Mouse (Mus musculus): ENCODE results near the gene Fam72a. TPM values are rescaled to one million over a fixed set of nuclear protein-coding genes. Genes with fewer than 3 reads are reported as not detected.

Fam72a gene
- polyA plus RNA-seq, 1 experiment: 6.4 TPM

DNA sequence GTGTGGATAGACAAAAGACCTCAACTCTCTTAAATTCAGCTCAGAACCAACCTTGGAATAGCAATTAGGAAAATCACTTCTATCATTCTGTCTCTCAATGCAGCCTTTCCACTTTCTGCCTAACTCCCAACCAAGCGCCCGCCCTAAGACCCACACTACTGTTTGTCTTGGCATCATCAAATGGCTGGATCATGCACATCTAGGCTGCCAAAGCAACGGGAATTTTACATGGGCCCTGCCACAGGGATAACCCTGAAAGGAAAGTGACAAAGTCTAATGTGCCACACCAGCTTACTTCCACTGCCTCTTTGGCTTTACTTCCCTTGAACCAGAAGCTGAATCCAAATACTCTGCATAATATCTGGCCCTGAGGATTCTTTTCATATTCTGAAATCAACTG, 38.4 kb upstream of the Fam72a start:
- Histone ChIP-seq H3K27me3 (ENCODE audit: control insufficient read depth, insufficient read depth, low read length, poor library complexity, severe bottlenecking) (no peaks in the 10 kb centered on the region), H3K9me3 (replicated peaks; ENCODE audit: control insufficient read depth, insufficient read depth, low read length, poor library complexity, severe bottlenecking) (no peaks in the 10 kb centered on the region), H3K4me3 (ENCODE audit: low read depth, low read length) (no peak overlapping the region), H3K4me1 (ENCODE audit: control insufficient read depth, insufficient read depth, low read length) (no peaks in the 10 kb centered on the region), H3K36me3 (ENCODE audit: control insufficient read depth, insufficient read depth, low read length, poor library complexity, severe bottlenecking) (no peaks in the 10 kb centered on the region), H3K27ac (ENCODE audit: insufficient read depth, low read length) (no peak overlapping the region), H3K9ac (ENCODE audit: low read depth, poor library complexity, severe bottlenecking) (no peak overlapping the region)
- TF ChIP-seq CTCF (IDR thresholded peaks at IDR 0.05; ENCODE audit: low read depth, low read length) (no peak), POLR2A (IDR thresholded peaks at IDR 0.05; ENCODE audit: insufficient read depth, low read length) (no peak), EP300 (IDR thresholded peaks at IDR 0.05; ENCODE audit: insufficient read depth, low read depth, low read length) (no peak)

DNA sequence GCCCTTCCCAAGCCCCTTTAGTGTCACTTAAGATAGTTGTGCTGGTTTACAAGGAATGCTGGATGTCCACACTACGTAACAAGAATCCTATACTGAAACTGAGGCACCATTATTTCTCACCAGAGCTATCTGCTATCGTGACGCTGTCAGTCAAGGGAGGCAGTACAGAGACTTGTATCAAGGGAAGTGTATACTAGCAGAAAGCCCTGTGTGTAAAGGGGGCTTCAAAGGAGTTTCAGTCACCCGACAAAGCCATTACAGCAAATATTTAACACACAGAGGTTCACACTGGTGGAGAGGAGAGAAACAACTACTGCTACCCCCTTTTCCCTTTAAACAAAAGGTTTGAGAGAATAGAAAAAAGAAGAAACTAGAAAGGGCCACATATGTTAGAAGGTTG, 36.1 kb upstream of the Fam72a start:
- H3K9ac ChIP-seq (ENCODE audit: low read depth, poor library complexity, severe bottlenecking): no peak overlapping the region
- no peaks in the 10 kb centered on the region for H3K36me3 ChIP-seq (ENCODE audit: control insufficient read depth, insufficient read depth, low read length, poor library complexity, severe bottlenecking)
- no peak overlapping the region for H3K27ac ChIP-seq (ENCODE audit: insufficient read depth, low read length)
- no peaks in the 10 kb centered on the region for H3K27me3 ChIP-seq (ENCODE audit: control insufficient read depth, insufficient read depth, low read length, poor library complexity, severe bottlenecking)
- no peaks in the 10 kb centered on the region for H3K9me3 ChIP-seq (replicated peaks; ENCODE audit: control insufficient read depth, insufficient read depth, low read length, poor library complexity, severe bottlenecking)
- no peaks in the 10 kb centered on the region for H3K4me1 ChIP-seq (ENCODE audit: control insufficient read depth, insufficient read depth, low read length)
- no peak overlapping the region for H3K4me3 ChIP-seq (ENCODE audit: low read depth, low read length)
- TF ChIP-seq CTCF (IDR thresholded peaks at IDR 0.05; ENCODE audit: low read depth, low read length) (no peak), POLR2A (IDR thresholded peaks at IDR 0.05; ENCODE audit: insufficient read depth, low read length) (no peak), EP300 (IDR thresholded peaks at IDR 0.05; ENCODE audit: insufficient read depth, low read depth, low read length) (no peak)

DNA sequence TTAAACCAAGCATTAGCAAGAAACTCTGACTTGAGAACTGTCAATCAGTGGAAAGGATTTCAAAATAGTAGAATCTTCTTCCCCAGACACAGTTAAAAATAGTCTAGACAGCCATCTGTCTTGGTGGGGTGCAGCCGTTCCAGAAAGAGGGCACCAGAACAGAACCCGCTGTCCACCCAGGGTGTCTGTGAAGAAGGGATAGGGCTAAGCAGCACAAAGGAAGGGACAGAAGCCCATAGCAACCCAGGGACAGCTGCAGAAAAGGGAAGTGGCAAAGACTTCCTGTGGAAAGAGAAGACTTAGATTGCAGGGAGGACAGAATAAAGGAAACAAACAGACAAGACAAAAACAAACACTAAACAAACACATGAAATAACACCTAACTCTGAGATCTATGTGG, 35.3 kb upstream of the Fam72a start:
- no peak for TF ChIP-seq EP300 (IDR thresholded peaks at IDR 0.05; ENCODE audit: insufficient read depth, low read depth, low read length)
- Histone ChIP-seq H3K27ac (ENCODE audit: insufficient read depth, low read length) (no peak overlapping the region), H3K9ac (ENCODE audit: low read depth, poor library complexity, severe bottlenecking) (no peak overlapping the region), H3K27me3 (ENCODE audit: control insufficient read depth, insufficient read depth, low read length, poor library complexity, severe bottlenecking) (no peaks in the 10 kb centered on the region), H3K9me3 (replicated peaks; ENCODE audit: control insufficient read depth, insufficient read depth, low read length, poor library complexity, severe bottlenecking) (no peaks in the 10 kb centered on the region), H3K36me3 (ENCODE audit: control insufficient read depth, insufficient read depth, low read length, poor library complexity, severe bottlenecking) (no peaks in the 10 kb centered on the region), H3K4me1 (ENCODE audit: control insufficient read depth, insufficient read depth, low read length) (no peaks in the 10 kb centered on the region), H3K4me3 (ENCODE audit: low read depth, low read length) (no peak overlapping the region)

DNA sequence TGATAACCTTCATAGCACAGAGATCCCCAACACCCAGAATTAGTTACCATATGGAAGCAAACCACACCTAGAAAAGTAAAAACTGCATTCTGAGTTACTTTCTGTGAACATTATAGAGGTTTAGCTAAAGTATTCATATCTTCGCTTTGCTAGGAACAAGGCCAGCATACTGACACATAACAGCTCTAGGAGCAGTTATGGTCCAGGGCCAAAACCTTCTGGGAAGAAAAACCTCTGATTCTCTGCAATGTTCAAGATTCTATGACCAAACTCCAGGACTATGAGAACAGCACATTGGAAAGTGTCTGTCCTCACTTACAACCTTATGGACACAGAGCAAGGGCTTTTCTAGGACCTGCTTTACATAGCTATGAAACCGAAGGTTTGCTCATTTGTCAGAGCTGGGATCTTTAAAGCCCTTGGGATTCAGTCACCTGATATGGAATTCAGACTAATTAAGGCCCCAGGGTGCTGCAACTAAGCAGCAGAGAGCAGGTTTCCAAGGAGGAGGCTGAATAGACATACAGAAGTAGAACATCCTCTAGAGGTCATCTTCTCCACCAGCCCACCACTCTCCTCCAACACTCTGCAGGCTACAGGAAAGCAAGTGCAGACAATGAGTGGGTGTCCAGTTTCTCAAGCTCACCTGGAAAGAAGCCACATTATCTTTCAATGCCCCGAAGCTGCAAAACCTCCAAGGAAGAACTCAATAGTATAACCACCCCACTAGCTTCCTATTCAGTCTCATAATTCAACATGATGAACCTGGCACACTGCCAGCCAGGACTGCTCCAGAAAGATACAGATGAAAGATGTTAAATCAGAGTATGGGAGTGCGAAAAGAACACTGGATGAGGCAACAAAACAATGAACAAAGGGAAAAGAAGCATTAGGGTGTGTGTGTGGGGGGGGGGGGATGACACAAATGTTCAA, 33.5 kb upstream of the Fam72a start:
- Histone ChIP-seq H3K9me3 (replicated peaks; ENCODE audit: control insufficient read depth, insufficient read depth, low read length, poor library complexity, severe bottlenecking) (no peaks in the 10 kb centered on the region), H3K9ac (ENCODE audit: low read depth, poor library complexity, severe bottlenecking) (no peak overlapping the region), H3K27me3 (ENCODE audit: control insufficient read depth, insufficient read depth, low read length, poor library complexity, severe bottlenecking) (no peaks in the 10 kb centered on the region), H3K27ac (ENCODE audit: insufficient read depth, low read length) (no peak overlapping the region), H3K4me1 (ENCODE audit: control insufficient read depth, insufficient read depth, low read length) (no peaks in the 10 kb centered on the region), H3K4me3 (ENCODE audit: low read depth, low read length) (no peak overlapping the region), H3K36me3 (ENCODE audit: control insufficient read depth, insufficient read depth, low read length, poor library complexity, severe bottlenecking) (no peaks in the 10 kb centered on the region)
- TF ChIP-seq EP300 (IDR thresholded peaks at IDR 0.05; ENCODE audit: insufficient read depth, low read depth, low read length) (no peak), CTCF (IDR thresholded peaks at IDR 0.05; ENCODE audit: low read depth, low read length) (no peak), POLR2A (IDR thresholded peaks at IDR 0.05; ENCODE audit: insufficient read depth, low read length) (no peak)

- Histone ChIP-seq H3K9me3 (replicated peaks; ENCODE audit: control insufficient read depth, insufficient read depth, low read length, poor library complexity, severe bottlenecking) (no peaks in the 10 kb centered on the region), H3K27me3 (ENCODE audit: control insufficient read depth, insufficient read depth, low read length, poor library complexity, severe bottlenecking) (no peaks in the 10 kb centered on the region), H3K27ac (ENCODE audit: insufficient read depth, low read length) (no peak overlapping the region), H3K4me3 (ENCODE audit: low read depth, low read length) (no peak overlapping the region), H3K36me3 (ENCODE audit: control insufficient read depth, insufficient read depth, low read length, poor library complexity, severe bottlenecking) (no peaks in the 10 kb centered on the region), H3K4me1 (ENCODE audit: control insufficient read depth, insufficient read depth, low read length) (no peaks in the 10 kb centered on the region), H3K9ac (ENCODE audit: low read depth, poor library complexity, severe bottlenecking) (no peak overlapping the region)
- TF ChIP-seq CTCF (IDR thresholded peaks at IDR 0.05; ENCODE audit: low read depth, low read length) (no peak), EP300 (IDR thresholded peaks at IDR 0.05; ENCODE audit: insufficient read depth, low read depth, low read length) (no peak), POLR2A (IDR thresholded peaks at IDR 0.05; ENCODE audit: insufficient read depth, low read length) (no peak)
Measured at GRCm38 (mm10) chr1:131498231-131498630, 29.5 kb upstream of the Fam72a start.

- H3K4me3 ChIP-seq (ENCODE audit: low read depth, low read length): no peak overlapping the region
- H3K36me3 ChIP-seq (ENCODE audit: control insufficient read depth, insufficient read depth, low read length, poor library complexity, severe bottlenecking): no peaks in the 10 kb centered on the region
- TF ChIP-seq EP300 (IDR thresholded peaks at IDR 0.05; ENCODE audit: insufficient read depth, low read depth, low read length): no peak
- no peak for TF ChIP-seq POLR2A (IDR thresholded peaks at IDR 0.05; ENCODE audit: insufficient read depth, low read length)
- no peak for TF ChIP-seq CTCF (IDR thresholded peaks at IDR 0.05; ENCODE audit: low read depth, low read length)
- H3K9me3 ChIP-seq (replicated peaks; ENCODE audit: control insufficient read depth, insufficient read depth, low read length, poor library complexity, severe bottlenecking): no peaks in the 10 kb centered on the region
- H3K27me3 ChIP-seq (ENCODE audit: control insufficient read depth, insufficient read depth, low read length, poor library complexity, severe bottlenecking): no peaks in the 10 kb centered on the region
- H3K27ac ChIP-seq (ENCODE audit: insufficient read depth, low read length): no peak overlapping the region
- H3K9ac ChIP-seq (ENCODE audit: low read depth, poor library complexity, severe bottlenecking): no peak overlapping the region
- H3K4me1 ChIP-seq (ENCODE audit: control insufficient read depth, insufficient read depth, low read length): no peaks in the 10 kb centered on the region
Measured at GRCm38 (mm10) chr1:131501681-131502080, 26.0 kb upstream of the Fam72a start.
